Mouse (Mus musculus) liver, embryonic 14.5 days (tissue): Measurements from ENCODE around the gene Dnajc1.

ENCODE experiments used
- CTCF ChIP-seq: IDR thresholded peaks from 2 replicates; pipeline ENCODE4 v1.5.1; 2016; ENCODE audit warnings: antibody characterized with exemption, low read depth, control low read depth
- EP300 ChIP-seq: IDR thresholded peaks from 2 replicates; pipeline ENCODE4 v1.6.1; 2016; ENCODE audit warnings: antibody characterized with exemption, low read depth

DNA sequence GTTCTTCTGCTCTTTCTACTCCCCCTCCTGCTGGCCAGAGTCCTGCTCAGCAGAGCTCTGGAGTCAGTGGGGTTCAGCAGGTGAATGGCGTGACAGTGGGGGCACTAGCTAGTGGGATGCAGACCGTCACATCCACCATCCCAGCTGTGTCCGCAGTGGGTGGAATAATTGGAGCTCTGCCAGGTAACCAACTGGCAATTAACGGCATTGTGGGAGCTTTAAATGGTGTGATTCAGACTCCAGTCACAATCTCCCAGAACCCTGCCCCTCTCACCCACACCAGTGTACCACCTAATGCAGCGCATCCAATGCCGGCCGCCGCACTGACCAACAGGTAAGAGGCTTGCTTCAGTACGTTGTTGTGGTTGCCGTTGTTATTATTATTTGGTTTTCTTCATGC lies 185.8 kb downstream of the Dnajc1 start:
- no peak for TF ChIP-seq CTCF
- no peak for TF ChIP-seq EP300
